In the genomic region with DNA sequence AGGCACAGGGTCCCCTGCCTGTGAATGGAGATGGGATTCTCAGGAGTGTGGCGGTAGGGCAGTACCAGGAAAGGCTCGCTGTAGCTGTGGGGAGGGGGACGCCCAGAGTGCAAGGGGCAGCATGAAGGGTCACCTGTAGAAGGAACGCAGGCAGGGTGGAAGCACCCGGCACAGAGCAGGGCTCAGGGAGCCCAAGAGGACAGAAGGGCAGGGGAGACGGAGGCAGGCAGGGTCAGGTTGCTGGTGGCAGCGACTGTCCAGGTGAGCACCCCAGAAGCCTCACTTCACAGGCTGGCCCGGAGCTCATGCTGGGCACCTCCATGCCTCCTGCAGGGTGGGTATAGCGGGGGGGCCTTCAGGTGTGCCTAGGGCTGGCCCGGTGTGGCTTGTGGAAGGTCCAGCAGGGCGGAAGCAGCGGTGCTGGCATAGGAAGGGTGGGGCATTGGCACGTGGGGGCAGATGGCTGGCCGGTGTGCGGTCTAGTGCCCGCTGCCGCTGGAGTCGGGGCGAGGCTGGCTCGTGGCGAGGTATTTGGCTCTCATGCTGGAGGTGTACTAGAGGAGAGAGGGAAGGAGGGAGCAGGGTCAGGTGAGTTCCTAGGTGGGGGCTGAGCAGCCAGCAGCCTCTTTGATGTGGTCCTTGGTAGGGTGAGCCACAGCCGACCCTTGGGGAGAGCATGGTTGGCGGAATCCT, we compare ENCODE assay signal across 21 mouse cellular contexts. TPM values are rescaled to one million over a fixed set of nuclear protein-coding genes. Genes with fewer than 3 reads are reported as not detected.
DNase-seq lines count a peak whose midpoint lies in the region; ATAC-seq lines count a peak whose summit lies in the region.
"Had no signal": no experiment of that assay in that cellular context is flagged by ENCODE, and none has a peak within 500 bp of the region (broad histone marks: within the 10 kb centered on the region; RNA-seq: fewer than 3 reads in every experiment).

No protein-coding gene starts in this region.

- peaks cover 66% of the 10 kb centered on the region for H3K36me3 ChIP-seq in forebrain, embryonic 15.5 days
- peaks cover 74% of the 10 kb centered on the region for H3K36me3 ChIP-seq in forebrain, embryonic 10.5 days (replicated peaks)
- peaks cover 74% of the 10 kb centered on the region for H3K36me3 ChIP-seq in midbrain, embryonic 10.5 days
- peaks cover 45% of the 10 kb centered on the region for H3K36me3 ChIP-seq in midbrain, embryonic 15.5 days (replicated peaks)
- peaks cover 73% of the 10 kb centered on the region for H3K36me3 ChIP-seq in limb, embryonic 10.5 days

- H3K9me3 ChIP-seq in forebrain, embryonic 15.5 days: no peaks in the 10 kb centered on the region
- H3K9me3 ChIP-seq in forebrain, embryonic 10.5 days: peaks cover 7% of the 10 kb centered on the region
- peaks cover 6% of the 10 kb centered on the region; the same call in 1 of the 2 replicates for H3K9me3 ChIP-seq in midbrain, embryonic 10.5 days (replicated peaks)
- H3K9me3 ChIP-seq in midbrain, embryonic 15.5 days: no peaks in the 10 kb centered on the region
- H3K9me3 ChIP-seq in limb, embryonic 10.5 days (replicated peaks): no peaks in the 10 kb centered on the region; the same call in 1 of the 2 replicates
- H3K9me3 ChIP-seq: embryonic facial prominence, embryonic 15.5 days; intestine, embryonic 15.5 days had no signal

- H3K27me3 ChIP-seq in forebrain, embryonic 15.5 days: no peaks in the 10 kb centered on the region
- no peaks in the 10 kb centered on the region for H3K27me3 ChIP-seq in forebrain, embryonic 10.5 days (ENCODE audit: poor library complexity, severe bottlenecking)
- no peaks in the 10 kb centered on the region for H3K27me3 ChIP-seq in midbrain, embryonic 10.5 days (ENCODE audit: low read depth, poor library complexity, severe bottlenecking)
- no peaks in the 10 kb centered on the region for H3K27me3 ChIP-seq in midbrain, embryonic 15.5 days (replicated peaks)
- H3K27me3 ChIP-seq in limb, embryonic 10.5 days (ENCODE audit: low read depth, poor library complexity, severe bottlenecking): no peaks in the 10 kb centered on the region
- H3K27me3 ChIP-seq: CH12.LX; embryonic facial prominence, embryonic 15.5 days; heart, embryonic 13.5 days; intestine, embryonic 15.5 days had no signal

- H3K4me2 ChIP-seq in forebrain, embryonic 15.5 days (replicated peaks): no peak overlapping the region
- no peak overlapping the region for H3K4me2 ChIP-seq in midbrain, embryonic 15.5 days
- H3K4me2 ChIP-seq: embryonic facial prominence, embryonic 15.5 days; heart, embryonic 13.5 days; hindbrain, embryonic 14.5 days; intestine, embryonic 15.5 days had no signal

- H3K4me3 ChIP-seq in forebrain, embryonic 15.5 days: no peak overlapping the region
- no peak overlapping the region for H3K4me3 ChIP-seq in forebrain, embryonic 10.5 days
- no peak overlapping the region for H3K4me3 ChIP-seq in midbrain, embryonic 10.5 days
- no peak overlapping the region for H3K4me3 ChIP-seq in midbrain, embryonic 15.5 days
- no peak overlapping the region for H3K4me3 ChIP-seq in limb, embryonic 10.5 days
- H3K4me3 ChIP-seq: embryonic facial prominence, embryonic 15.5 days; erythroblast, embryonic 14.5 days; heart, embryonic 13.5 days; intestine, embryonic 15.5 days had no signal

- peaks cover 14% of the 10 kb centered on the region for H3K4me1 ChIP-seq in forebrain, embryonic 15.5 days
- peaks cover 27% of the 10 kb centered on the region for H3K4me1 ChIP-seq in forebrain, embryonic 10.5 days
- H3K4me1 ChIP-seq in midbrain, embryonic 10.5 days: peaks cover 13% of the 10 kb centered on the region; the same call in 1 of the 2 replicates
- H3K4me1 ChIP-seq in midbrain, embryonic 15.5 days: peaks cover 12% of the 10 kb centered on the region
- H3K4me1 ChIP-seq in limb, embryonic 10.5 days: peaks cover 8% of the 10 kb centered on the region

- no peak for DNase-seq in forebrain, embryonic 10.5 days (ENCODE audit: extremely low spot score, low spot score)
- no peak for DNase-seq in midbrain, embryonic 10.5 days (ENCODE audit: low spot score)
- DNase-seq in limb, embryonic 10.5 days (ENCODE audit: low spot score): no peak
- DNase-seq in urinary bladder, postnatal 14 days (ENCODE audit: low spot score): no peak
- DNase-seq: adrenal gland, adult 8-10 months; adrenal gland, postnatal 36 days; cerebellum, adult 8-10 months; cerebellum, postnatal 14 days; embryo, embryonic 11 days; gastrocnemius, postnatal 14 days; heart, postnatal 4 days had no signal

- no peak for ATAC-seq in forebrain, embryonic 15.5 days (replicated peaks)
- ATAC-seq in midbrain, embryonic 15.5 days (replicated peaks): no peak
- ATAC-seq: intestine, embryonic 15.5 days had no signal

- WGBS in forebrain, embryonic 15.5 days: 93% methylated on average over 23 of the region's 23 CpGs
- 94% methylated on average over 23 of the region's 23 CpGs for WGBS in forebrain, embryonic 10.5 days
- WGBS in midbrain, embryonic 10.5 days: 93% methylated on average over 23 of the region's 23 CpGs
- 90% methylated on average over 23 of the region's 23 CpGs for WGBS in midbrain, embryonic 15.5 days
- WGBS in limb, embryonic 10.5 days: 95% methylated on average over 23 of the region's 23 CpGs

- 0 out of 2 replicates have a peak overlapping the region, but pooled peaks have one; percentile 47 for H3K27ac ChIP-seq in forebrain, embryonic 15.5 days (replicated peaks)
- H3K27ac ChIP-seq in forebrain, embryonic 10.5 days: no peak overlapping the region; the same call in 1 of the 2 replicates
- peak overlapping the region; percentile 25; the same call in 1 of the 2 replicates for H3K27ac ChIP-seq in midbrain, embryonic 10.5 days (replicated peaks)
- H3K27ac ChIP-seq in midbrain, embryonic 15.5 days: no peak overlapping the region
- peak overlapping the region; percentile 19; the same call in 1 of the 2 replicates for H3K27ac ChIP-seq in limb, embryonic 10.5 days
- H3K27ac ChIP-seq: embryonic facial prominence, embryonic 15.5 days; heart, embryonic 13.5 days; hindbrain, embryonic 14.5 days had no signal

- H3K9ac ChIP-seq in forebrain, embryonic 15.5 days (replicated peaks): no peak overlapping the region
- H3K9ac ChIP-seq in midbrain, embryonic 15.5 days: no peak overlapping the region
- H3K9ac ChIP-seq: embryonic facial prominence, embryonic 15.5 days; heart, embryonic 13.5 days; hindbrain, embryonic 14.5 days; intestine, embryonic 15.5 days had no signal

RNA-seq across cellular contexts. Expression of a gene that starts 16.0 kb away (rescaled TPM):
- polyA plus RNA-seq in forebrain, embryonic 15.5 days (2015; fragmentation: Nextera tagmentation; extraction: Ambion mirVana): 25.7 and 28.8 TPM in 2 replicates
- polyA plus RNA-seq in forebrain, embryonic 10.5 days (2016; fragmentation: Nextera tagmentation; extraction: Ambion mirVana): 33.1 and 33.3 TPM in 2 replicates
- polyA plus RNA-seq in midbrain, embryonic 10.5 days (2016; fragmentation: Nextera tagmentation; extraction: Ambion mirVana): 43.7 and 50.8 TPM in 2 replicates
- polyA plus RNA-seq in midbrain, embryonic 15.5 days (2015; fragmentation: Nextera tagmentation; extraction: Ambion mirVana): 20.4 and 21.8 TPM in 2 replicates
- 4.3 and 5.8 TPM in 2 replicates for polyA plus RNA-seq in limb, embryonic 10.5 days (2016; fragmentation: Nextera tagmentation; extraction: Ambion mirVana)

RNA-seq across cellular contexts. Expression of a gene that starts 25.7 kb away (rescaled TPM):
- 78.9 and 85.5 TPM in 2 replicates for polyA plus RNA-seq in forebrain, embryonic 15.5 days (2015; fragmentation: Nextera tagmentation; extraction: Ambion mirVana)
- 31.6 and 35.7 TPM in 2 replicates for polyA plus RNA-seq in forebrain, embryonic 10.5 days (2016; fragmentation: Nextera tagmentation; extraction: Ambion mirVana)
- 28.6 and 36.2 TPM in 2 replicates for polyA plus RNA-seq in midbrain, embryonic 10.5 days (2016; fragmentation: Nextera tagmentation; extraction: Ambion mirVana)
- polyA plus RNA-seq in midbrain, embryonic 15.5 days (2015; fragmentation: Nextera tagmentation; extraction: Ambion mirVana): 80.3 and 84.2 TPM in 2 replicates
- 36.6 and 47.0 TPM in 2 replicates for polyA plus RNA-seq in limb, embryonic 10.5 days (2016; fragmentation: Nextera tagmentation; extraction: Ambion mirVana)

RNA-seq across cellular contexts. Expression of a gene that starts 58.3 kb away (rescaled TPM):
- 0.33 TPM in 1 of 2 replicates, not detected in the other for polyA plus RNA-seq in forebrain, embryonic 15.5 days (2015; fragmentation: Nextera tagmentation; extraction: Ambion mirVana)
- polyA plus RNA-seq in forebrain, embryonic 10.5 days (2016; fragmentation: Nextera tagmentation; extraction: Ambion mirVana): not detected in 2 replicates
- polyA plus RNA-seq in midbrain, embryonic 10.5 days (2016; fragmentation: Nextera tagmentation; extraction: Ambion mirVana): 0.62 and 0.63 TPM in 2 replicates
- 0.41 TPM in 1 of 2 replicates, not detected in the other for polyA plus RNA-seq in midbrain, embryonic 15.5 days (2015; fragmentation: Nextera tagmentation; extraction: Ambion mirVana)
- polyA plus RNA-seq in limb, embryonic 10.5 days (2016; fragmentation: Nextera tagmentation; extraction: Ambion mirVana): not detected in 2 replicates
- polyA plus RNA-seq: embryonic facial prominence, embryonic 15.5 days; forebrain, embryonic 11.5 days; heart, embryonic 13.5 days; heart, postnatal 0 days; hindbrain, embryonic 14.5 days had no signal

Comparison
In these comparisons a context has a peak if more than half of its experiments do, and no peak if none do; other contexts are left out.
1. H3K27ac ChIP-seq: peak in forebrain, embryonic 15.5 days (single experiment), midbrain, embryonic 10.5 days (single experiment) and limb, embryonic 10.5 days (single experiment); none in forebrain, embryonic 10.5 days (single experiment) and midbrain, embryonic 15.5 days (single experiment).